Mouse (Mus musculus) hindbrain, postnatal 0 days (tissue): ENCODE data around the gene Ppp2r5d. TPM values are rescaled to one million over a fixed set of nuclear protein-coding genes. Genes with fewer than 3 reads are reported as not detected.

Source experiments
- ATAC-seq: fragments of 200-750 bp; cut with Nextera tagmentation; 2 replicates; pipeline ENCODE4 v1.8.0; 2017; ENCODE audit warnings: mild to moderate bottlenecking, moderate TSS enrichment, moderate library complexity
- DNase-seq: peaks from one replicate; pipeline ENCODE4 v3.0.0-alpha.2; 2015; ENCODE audit warnings: low spot score
- H3K27ac ChIP-seq: fragments of 300-500 bp; sonication (generic); 2 replicates; pipeline ENCODE4 v1.5.1; 2014; ENCODE audit warnings: mild to moderate bottlenecking
- H3K27me3 ChIP-seq: fragments of 300-500 bp; sonication (generic); 2 replicates; pipeline ENCODE4 v1.6.1; 2014; ENCODE audit warnings: low read length, mixed read lengths; ENCODE audit not compliant: insufficient read depth
- H3K36me3 ChIP-seq: fragments of 300-500 bp; sonication (generic); 2 replicates; pipeline ENCODE4 v1.6.1; 2014; ENCODE audit warnings: low read length, mixed read lengths; ENCODE audit not compliant: insufficient read depth
- H3K4me1 ChIP-seq: fragments of 300-500 bp; sonication (generic); 2 replicates; pipeline ENCODE4 v1.6.1; 2014; ENCODE audit warnings: antibody characterized with exemption, low read length, mixed read lengths; ENCODE audit not compliant: insufficient read depth
- H3K4me2 ChIP-seq: fragments of 300-500 bp; sonication (generic); 2 replicates; pipeline ENCODE4 v1.6.1; 2014; ENCODE audit warnings: low read depth, mild to moderate bottlenecking, low read length, moderate library complexity, mixed read lengths
- H3K4me3 ChIP-seq: fragments of 300-500 bp; sonication (generic); 2 replicates; pipeline ENCODE4 v1.5.1; 2014; ENCODE audit warnings: low read length
- H3K9ac ChIP-seq: fragments of 300-500 bp; sonication (generic); replicated peaks from 2 replicates; pipeline ENCODE4 v1.6.1; 2014; ENCODE audit warnings: mild to moderate bottlenecking, low read length, moderate library complexity, mixed read lengths
- H3K9me3 ChIP-seq: fragments of 300-500 bp; sonication (generic); 2 replicates; pipeline ENCODE4 v1.6.1; 2016; ENCODE audit warnings: low read length, mixed read lengths
- CTCF ChIP-seq: IDR thresholded peaks from 2 replicates; pipeline ENCODE4 v1.5.1; 2016; ENCODE audit warnings: antibody characterized with exemption, control low read depth, low read depth
- WGBS: fragments of 180-500 bp; shearing (Covaris S2); extraction: QIAGEN DNeasy Blood & Tissue Kit; methylation state at CpG from one replicate; pipeline ENCODE4 v1.1.7; 2014; 5-methylcytosine and 5-hydroxymethylcytosine counted together
- polyA plus RNA-seq: library from polyadenylated mRNA; unstranded; fragments of >200 nt; fragmentation: Nextera tagmentation; extraction: Ambion mirVana; gene quantifications from 2 replicates; pipeline ENCODE4 v1.2.1, GENCODE M21; 2015
- total RNA-seq: library from RNA; depleted of rRNA; stranded (reverse); fragments of >200 nt; gene quantifications from 2 replicates; pipeline ENCODE4 v1.2.3, GENCODE M21; 2014; rRNA removed

Gene Ppp2r5d
- total RNA-seq (103 and 129 TPM in 2 replicates), polyA plus RNA-seq (79.4 and 89.6 TPM in 2 replicates)

DNA sequence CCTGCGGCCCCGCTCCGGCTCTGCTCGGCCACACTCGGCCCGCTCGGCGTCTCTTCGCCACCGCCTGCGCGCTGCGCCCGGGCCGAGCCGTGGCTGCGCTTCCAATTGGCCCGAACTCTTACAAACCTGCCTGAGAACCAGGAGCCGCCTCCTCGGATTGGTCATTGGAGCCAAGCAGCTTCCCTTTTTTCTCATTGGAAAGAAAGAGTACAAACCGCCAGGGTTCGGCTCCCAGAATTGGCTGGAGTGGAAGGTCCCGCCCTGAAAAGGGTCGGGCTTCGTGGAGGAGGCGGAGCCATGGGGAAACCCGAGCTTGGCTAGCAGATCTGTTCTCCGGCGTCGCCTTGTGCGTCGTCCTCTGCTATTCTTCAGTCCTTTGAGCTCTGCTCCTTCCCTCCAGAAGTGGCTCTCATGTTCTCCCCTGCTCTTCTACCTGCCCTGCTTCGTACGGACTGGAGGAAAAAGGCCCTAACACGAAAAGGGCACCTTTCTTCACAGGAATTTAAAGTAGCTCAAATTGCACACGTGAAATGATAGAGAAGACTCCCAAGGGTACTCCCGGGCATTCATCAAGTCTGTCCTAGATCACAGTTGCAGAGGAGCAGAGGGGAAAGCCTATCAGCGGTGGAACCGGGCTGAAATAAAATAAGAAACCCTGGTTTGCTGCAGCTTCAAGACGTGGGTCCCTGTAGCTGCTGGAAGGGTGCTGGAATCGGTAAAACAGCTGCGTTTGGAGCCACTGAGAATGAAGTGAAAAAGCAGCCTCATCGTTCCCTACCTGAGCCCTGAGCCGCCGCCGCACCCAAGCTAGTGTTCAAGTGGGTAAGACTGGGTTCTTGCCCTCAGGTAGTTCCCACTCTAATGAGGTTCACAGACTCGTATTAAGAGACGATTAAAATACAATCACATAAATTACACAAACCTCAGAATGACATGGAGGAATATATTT is at the start of gene Ppp2r5d:
Ppp2r5d (minus strand) TSS at position 225 of the 949 bp plus-strand sequence.
- peak within 1 kb of the TSS; percentile 87 for H3K9ac ChIP-seq
- TF ChIP-seq CTCF, result peak; percentile 16
- peak; percentile 99 for DNase-seq
- H3K36me3 ChIP-seq, result no peaks in the 10 kb centered on the region
- peak within 1 kb of the TSS; percentile 92 for H3K4me3 ChIP-seq
- H3K27me3 ChIP-seq, result no peaks in the 10 kb centered on the region
- H3K4me2 ChIP-seq, result peak within 1 kb of the TSS; percentile 69
- no peaks in the 10 kb centered on the region for H3K9me3 ChIP-seq
- ATAC-seq, result peak; percentile 96
- H3K27ac ChIP-seq, result peak within 1 kb of the TSS; percentile 89
- WGBS, result 2% methylated on average over 48 of the region's 48 CpGs
- peaks cover 14% of the 10 kb centered on the region for H3K4me1 ChIP-seq

DNA sequence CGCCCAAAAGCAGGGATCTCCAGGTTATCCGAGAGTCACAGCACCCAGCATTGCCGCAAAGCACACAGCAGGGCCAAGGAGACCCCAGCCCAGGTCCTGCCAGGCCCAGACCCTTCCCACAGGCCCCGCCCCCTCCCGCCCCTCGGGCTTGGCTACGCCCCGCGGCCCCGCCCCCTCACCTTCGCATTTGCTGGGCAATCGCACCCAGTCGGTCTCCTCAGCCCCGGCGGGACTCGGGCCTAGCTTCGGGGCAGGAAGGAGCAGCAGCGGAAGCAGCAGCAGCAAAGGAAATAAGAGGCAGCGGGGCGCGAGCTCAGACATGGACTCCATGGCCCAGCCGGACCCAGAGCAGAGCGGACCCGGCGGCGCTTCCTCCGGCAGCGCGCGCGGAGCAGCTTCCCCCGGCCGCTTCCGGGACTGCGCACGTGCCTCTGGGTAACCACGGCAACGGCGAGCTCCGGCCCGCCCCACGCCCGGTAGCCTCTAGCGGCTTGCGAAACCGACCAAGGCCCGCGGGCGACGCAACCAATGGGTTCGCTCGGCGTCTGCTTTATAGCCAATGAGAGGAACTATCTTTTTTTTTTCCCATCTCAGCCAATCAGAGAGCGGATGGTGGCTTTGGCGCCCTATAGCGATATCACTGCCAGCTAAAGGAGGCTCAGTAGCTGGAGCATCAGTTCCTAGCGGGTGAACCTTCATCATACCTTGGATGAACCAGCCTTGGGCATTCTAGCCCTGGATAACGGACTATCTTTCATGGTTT is 47.1 kb upstream of the Ppp2r5d start, which contains the start of gene Cnpy3:
Cnpy3 (minus strand) TSS at position 421 of the 763 bp plus-strand sequence.
- Histone ChIP-seq H3K9ac (peak within 1 kb of the TSS; percentile 90), H3K9me3 (no peaks in the 10 kb centered on the region), H3K27me3 (no peaks in the 10 kb centered on the region), H3K36me3 (no peaks in the 10 kb centered on the region), H3K4me1 (peaks cover 7% of the 10 kb centered on the region; the same call in 1 of the 2 replicates), H3K27ac (peak within 1 kb of the TSS; percentile 95), H3K4me3 (peak within 1 kb of the TSS; percentile 82), H3K4me2 (peak within 1 kb of the TSS; percentile 67)
- DNase-seq (peak; percentile 99), ATAC-seq (peak; percentile 99)
- no peak; the same call in 1 of the 2 replicates for TF ChIP-seq CTCF
- WGBS, result under 1% methylated on average over 58 of the region's 58 CpGs

DNA sequence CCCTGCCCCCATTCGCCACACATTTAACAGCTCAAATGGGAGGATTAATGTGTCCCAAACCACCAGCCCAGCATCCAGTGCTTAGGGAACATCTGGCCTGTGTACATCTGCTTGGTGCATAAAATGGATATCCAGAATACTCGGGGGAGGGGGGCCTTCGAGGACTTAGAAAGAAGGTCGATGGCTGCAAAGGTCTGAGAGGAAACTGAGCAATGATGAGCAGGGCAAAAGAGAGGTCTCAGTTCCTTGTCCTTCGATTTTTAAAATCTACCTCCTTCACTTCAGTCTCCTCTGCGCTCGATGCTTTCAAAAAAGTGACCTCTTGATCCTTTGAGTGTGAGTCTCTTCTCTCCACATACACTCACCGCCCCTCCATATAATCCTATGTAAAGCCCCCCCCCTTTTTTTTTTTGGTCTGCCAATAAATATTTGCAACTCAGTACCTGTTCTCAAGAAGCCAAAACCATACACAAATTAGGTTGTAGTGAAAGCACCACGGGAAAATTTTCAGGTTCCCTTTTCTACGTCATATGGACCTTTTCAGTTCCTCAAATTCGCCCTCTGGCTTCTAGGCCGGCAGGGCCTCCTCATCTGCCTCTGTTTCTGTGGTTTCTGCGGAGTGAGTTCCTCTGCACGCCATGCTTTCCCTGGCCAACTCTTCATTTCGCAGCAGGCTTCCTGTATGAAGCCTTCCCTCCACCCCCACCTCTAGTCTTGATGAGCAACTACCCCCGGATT is 46.3 kb upstream of the Ppp2r5d start:
- Histone ChIP-seq H3K9me3 (no peaks in the 10 kb centered on the region), H3K4me3 (peak overlapping the region; percentile 82), H3K27ac (peak overlapping the region; percentile 95), H3K36me3 (no peaks in the 10 kb centered on the region; the same call in 1 of the 2 replicates), H3K9ac (peak overlapping the region; percentile 90), H3K4me2 (peak overlapping the region; percentile 67), H3K27me3 (no peaks in the 10 kb centered on the region), H3K4me1 (peaks cover 7% of the 10 kb centered on the region; the same call in 1 of the 2 replicates)
- no peak for ATAC-seq
- DNase-seq, result peak; percentile 62
- TF ChIP-seq CTCF, result 0 out of 2 replicates have a peak, but pooled peaks have one; percentile 5
- 29% methylated on average over 16 of the region's 16 CpGs for WGBS

DNA sequence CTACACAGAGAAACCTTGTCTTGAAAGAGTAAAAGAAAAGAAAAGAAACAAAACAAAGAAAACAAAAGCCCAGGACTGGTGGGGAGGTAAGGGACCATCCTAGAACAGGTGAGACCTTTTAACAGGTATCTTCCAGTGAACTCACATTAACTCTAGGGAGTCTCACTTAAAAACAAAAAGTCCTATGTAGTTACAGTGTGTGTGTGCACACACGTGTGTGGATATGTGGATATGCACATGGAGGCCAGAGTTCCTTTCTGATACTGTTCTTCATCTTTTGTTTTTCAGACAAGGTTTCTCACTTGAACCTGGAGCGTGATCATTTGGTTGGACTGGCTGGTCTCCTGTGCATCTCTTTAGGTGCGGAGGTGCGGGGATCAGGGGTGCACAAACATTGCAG is 45.7 kb upstream of the Ppp2r5d start:
- H3K4me3 ChIP-seq, result peak overlapping the region; percentile 82
- H3K4me2 ChIP-seq, result peak overlapping the region; percentile 67
- no peaks in the 10 kb centered on the region; the same call in 1 of the 2 replicates for H3K36me3 ChIP-seq
- no peaks in the 10 kb centered on the region for H3K9me3 ChIP-seq
- ATAC-seq (no peak), DNase-seq (no peak)
- no peak for TF ChIP-seq CTCF
- peak overlapping the region; percentile 90 for H3K9ac ChIP-seq
- no peaks in the 10 kb centered on the region for H3K27me3 ChIP-seq
- H3K27ac ChIP-seq, result no peak overlapping the region; the same call in 1 of the 2 replicates
- 92% methylated on average over 4 of the region's 4 CpGs for WGBS
- H3K4me1 ChIP-seq, result peaks cover 7% of the 10 kb centered on the region; the same call in 1 of the 2 replicates

DNA sequence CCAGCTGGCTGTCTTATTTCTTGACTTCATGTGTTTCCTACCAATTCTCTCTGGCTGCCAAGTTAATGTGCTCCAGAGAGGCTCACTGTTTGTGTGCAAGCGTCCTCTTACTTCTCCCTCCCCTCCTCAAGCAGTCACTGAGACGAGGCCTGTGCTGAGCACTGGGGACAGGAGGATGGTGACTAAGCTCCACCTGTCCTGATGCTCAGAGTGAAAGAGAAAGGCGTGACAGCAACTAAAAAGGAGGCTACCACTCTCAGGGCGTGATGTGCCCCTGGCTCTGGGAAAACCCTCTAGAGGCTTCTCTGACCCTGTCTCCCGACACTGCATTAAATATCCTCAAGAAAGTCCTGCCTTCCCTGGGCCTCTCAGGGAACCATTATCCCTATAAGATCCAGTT is 44.4 kb upstream of the Ppp2r5d start:
- H3K9me3 ChIP-seq, result no peaks in the 10 kb centered on the region
- no peak overlapping the region for H3K9ac ChIP-seq
- H3K36me3 ChIP-seq, result peaks cover 7% of the 10 kb centered on the region
- TF ChIP-seq CTCF, result no peak
- no peak overlapping the region for H3K27ac ChIP-seq
- no peak overlapping the region for H3K4me2 ChIP-seq
- 91% methylated on average over 5 of the region's 5 CpGs for WGBS
- no peaks in the 10 kb centered on the region for H3K27me3 ChIP-seq
- ATAC-seq (no peak), DNase-seq (no peak)
- peaks cover 7% of the 10 kb centered on the region; the same call in 1 of the 2 replicates for H3K4me1 ChIP-seq
- no peak overlapping the region for H3K4me3 ChIP-seq

DNA sequence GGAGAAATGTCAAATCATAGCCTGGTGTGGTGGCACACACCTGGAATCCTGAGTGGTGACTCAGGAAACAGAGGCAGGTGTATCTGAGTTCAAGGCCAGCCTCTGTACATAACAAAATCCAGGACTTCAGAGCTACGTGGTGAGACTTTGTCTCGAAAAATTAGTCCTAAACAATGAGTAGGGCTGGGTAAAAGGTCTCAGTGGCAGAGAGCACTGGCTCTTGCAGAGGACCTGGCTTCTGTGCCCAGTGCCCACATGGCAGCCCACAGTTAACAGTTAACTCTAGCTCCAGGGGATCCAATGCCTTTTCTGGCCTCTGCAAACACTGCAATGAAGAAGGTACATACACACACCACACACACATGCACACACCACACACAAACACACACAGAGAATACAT is 42.9 kb upstream of the Ppp2r5d start:
- ATAC-seq (no peak), DNase-seq (no peak)
- H3K9ac ChIP-seq, result no peak overlapping the region
- peaks cover 16% of the 10 kb centered on the region for H3K36me3 ChIP-seq
- no peak overlapping the region for H3K4me3 ChIP-seq
- no peaks in the 10 kb centered on the region for H3K27me3 ChIP-seq
- H3K9me3 ChIP-seq, result no peaks in the 10 kb centered on the region
- no peak for TF ChIP-seq CTCF
- no peak overlapping the region for H3K4me2 ChIP-seq
- 88% methylated on average over 2 of the region's 2 CpGs for WGBS
- no peak overlapping the region for H3K27ac ChIP-seq
- peaks cover 7% of the 10 kb centered on the region; the same call in 1 of the 2 replicates for H3K4me1 ChIP-seq
